Mouse (Mus musculus): ENCODE results near the gene Ifit3b. TPM values are rescaled to one million over a fixed set of nuclear protein-coding genes. Genes with fewer than 3 reads are reported as not detected.
"Not testable (repeated sequence)": the region's sequence is repeated elsewhere in the genome, so short reads cannot be mapped to it uniquely, and the experiment has no call there.

Ifit3b gene
- total and polyA plus RNA-seq, 3 experiments, result 0.90 to 1.4 (median 1.2) TPM

DNA sequence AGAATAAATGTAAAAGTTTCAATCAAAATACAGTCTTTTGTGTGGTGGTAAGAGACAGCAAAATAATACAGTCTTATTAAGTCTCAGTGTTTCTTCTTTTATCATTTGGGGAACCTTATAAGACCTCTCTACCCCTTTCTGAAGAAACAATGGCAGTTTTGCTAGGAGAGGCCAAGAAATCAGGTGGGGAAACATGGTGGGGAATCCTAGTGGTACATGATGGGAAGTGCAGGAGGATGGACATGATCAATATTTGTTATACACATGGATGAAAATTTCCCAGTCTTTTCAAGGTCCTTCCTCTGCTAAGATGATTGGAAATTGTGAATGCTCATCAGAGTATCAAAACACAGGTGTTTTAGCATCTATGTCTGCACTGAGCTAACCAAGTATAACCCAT is 18.8 kb upstream of the Ifit3b start:
- H3K4me1 ChIP-seq (ENCODE audit: control insufficient read depth, insufficient read depth, low read length), result peaks cover 6% of the 10 kb centered on the region
- peaks cover 3% of the 10 kb centered on the region for H3K36me3 ChIP-seq (ENCODE audit: control insufficient read depth, insufficient read depth, low read length)

DNA sequence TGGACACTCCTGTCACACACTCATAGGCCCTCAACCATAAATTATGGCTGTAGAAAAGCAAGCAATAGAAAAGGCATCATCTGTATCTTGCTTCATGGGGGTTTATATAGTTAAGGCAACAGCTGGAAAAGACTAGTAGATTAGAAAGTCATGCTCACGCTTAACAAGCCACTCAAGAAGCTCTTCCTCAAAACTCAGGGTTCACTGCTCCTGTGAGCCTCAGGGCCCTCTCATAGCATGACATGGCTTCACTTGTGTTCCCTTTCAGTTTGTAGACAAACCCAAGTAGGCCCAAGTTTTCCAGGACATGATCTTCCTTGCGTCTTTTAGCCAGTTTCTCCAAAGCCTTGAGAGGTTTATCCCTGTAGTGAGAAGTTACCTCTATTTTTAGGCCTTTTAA is 14.3 kb upstream of the Ifit3b start:
- no peak overlapping the region for H3K27ac ChIP-seq
- no peak for DNase-seq

More for the DNA sequence above, 18.8 kb upstream of the Ifit3b start:
- Histone ChIP-seq H3K9ac (ENCODE audit: low read depth, low read length) (no peak overlapping the region), H3K27ac (no peak overlapping the region), H3K27me3 (ENCODE audit: control insufficient read depth, insufficient read depth, low read length) (no peaks in the 10 kb centered on the region), H3K79me2 (replicated peaks; ENCODE audit: control insufficient read depth, insufficient read depth, low read length) (no peaks in the 10 kb centered on the region), H3K4me3 (no peak overlapping the region)
- DNase-seq, result no peak
- TF ChIP-seq EP300 (IDR thresholded peaks at IDR 0.05; ENCODE audit: insufficient read depth, low read depth, low read length) (no peak), CTCF (IDR thresholded peaks at IDR 0.05) (peak; percentile 52)
- intact Hi-C loops (cut with DNase I), result loop anchor here (2.0 to 5.0 kb wide), 2 partner anchors 18 to 48 kb away; partner anchors contain the start of gene Ifit3b

DNA sequence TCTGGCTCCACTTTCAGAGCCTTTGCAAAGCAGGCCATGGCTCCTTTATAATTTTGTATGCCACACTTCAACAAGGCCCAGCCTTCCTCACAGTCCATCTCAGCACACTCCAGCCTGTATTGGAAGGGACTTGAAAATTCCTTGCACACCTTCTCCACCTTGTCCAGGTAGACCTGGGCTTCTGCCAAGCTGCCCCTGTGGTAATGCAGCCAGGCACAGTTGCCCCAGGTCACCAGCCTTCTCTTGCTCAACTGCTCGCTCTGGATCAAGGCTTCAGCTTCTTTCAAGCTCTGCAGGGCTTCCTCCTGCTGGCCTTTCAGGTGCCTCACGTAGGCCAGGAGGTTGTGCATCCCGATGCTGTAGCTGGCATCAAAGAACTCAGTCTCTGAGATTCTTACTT is 13.2 kb upstream of the Ifit3b start:
- 87% methylated on average over 3 of the region's 3 CpGs for WGBS
- H3K4me3 ChIP-seq; intact Hi-C loops (cut with DNase I); H3K36me3 ChIP-seq (ENCODE audit: control insufficient read depth, insufficient read depth, low read length); DNase-seq; H3K27me3 ChIP-seq (ENCODE audit: control insufficient read depth, insufficient read depth, low read length); H3K79me2 ChIP-seq (replicated peaks; ENCODE audit: control insufficient read depth, insufficient read depth, low read length); H3K9ac ChIP-seq (ENCODE audit: low read depth, low read length); H3K27ac ChIP-seq; H3K4me1 ChIP-seq (ENCODE audit: control insufficient read depth, insufficient read depth, low read length): not testable (repeated sequence)

More for the DNA sequence above, 14.3 kb upstream of the Ifit3b start:
- TF ChIP-seq POLR2A (IDR thresholded peaks at IDR 0.05; ENCODE audit: insufficient read depth, low read depth, low read length), result no peak
- no peak for TF ChIP-seq EP300 (IDR thresholded peaks at IDR 0.05; ENCODE audit: insufficient read depth, low read depth, low read length)
- TF ChIP-seq CTCF (IDR thresholded peaks at IDR 0.05), result no peak
- WGBS, result 92% methylated on average over 2 of the region's 2 CpGs
- Histone ChIP-seq H3K36me3 (ENCODE audit: control insufficient read depth, insufficient read depth, low read length) (peaks cover 2% of the 10 kb centered on the region), H3K4me3 (no peak overlapping the region), H3K79me2 (replicated peaks; ENCODE audit: control insufficient read depth, insufficient read depth, low read length) (no peaks in the 10 kb centered on the region), H3K4me1 (ENCODE audit: control insufficient read depth, insufficient read depth, low read length) (peaks cover 2% of the 10 kb centered on the region), H3K9ac (ENCODE audit: low read depth, low read length) (no peak overlapping the region), H3K27me3 (ENCODE audit: control insufficient read depth, insufficient read depth, low read length) (no peaks in the 10 kb centered on the region; the same call in 1 of the 2 replicates)
- intact Hi-C loops (cut with DNase I), result no loop called here

DNA sequence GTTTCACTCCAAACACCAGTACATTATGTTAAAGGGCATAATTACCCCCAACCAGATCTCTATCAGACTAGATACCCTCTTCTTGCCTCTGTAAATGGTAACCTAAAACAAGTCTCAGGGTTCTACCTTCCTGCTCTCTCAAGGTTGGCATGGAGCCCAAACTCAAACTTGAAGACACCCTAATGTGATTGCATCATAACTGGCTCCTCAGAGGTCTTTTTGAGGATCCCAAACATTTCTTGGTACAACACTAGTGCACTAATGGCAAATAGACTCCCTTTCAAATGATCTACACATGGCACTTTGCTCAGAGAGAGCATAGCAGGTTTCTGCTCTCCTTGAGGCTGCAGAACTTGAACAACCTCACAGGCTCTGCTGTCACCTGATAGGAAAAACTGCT is 11.0 kb upstream of the Ifit3b start:
- Histone ChIP-seq H3K79me2 (replicated peaks; ENCODE audit: control insufficient read depth, insufficient read depth, low read length) (no peaks in the 10 kb centered on the region), H3K9ac (ENCODE audit: low read depth, low read length) (no peak overlapping the region), H3K4me1 (ENCODE audit: control insufficient read depth, insufficient read depth, low read length) (peaks cover 2% of the 10 kb centered on the region), H3K36me3 (ENCODE audit: control insufficient read depth, insufficient read depth, low read length) (no peaks in the 10 kb centered on the region), H3K27ac (no peak overlapping the region), H3K4me3 (no peak overlapping the region), H3K27me3 (ENCODE audit: control insufficient read depth, insufficient read depth, low read length) (no peaks in the 10 kb centered on the region; the same call in 1 of the 2 replicates)
- intact Hi-C loops (cut with DNase I), result no loop called here
- no peak for DNase-seq
- TF ChIP-seq CTCF (IDR thresholded peaks at IDR 0.05), result no peak
- TF ChIP-seq EP300 (IDR thresholded peaks at IDR 0.05; ENCODE audit: insufficient read depth, low read depth, low read length), result no peak
- TF ChIP-seq POLR2A (IDR thresholded peaks at IDR 0.05; ENCODE audit: insufficient read depth, low read depth, low read length), result no peak

DNA sequence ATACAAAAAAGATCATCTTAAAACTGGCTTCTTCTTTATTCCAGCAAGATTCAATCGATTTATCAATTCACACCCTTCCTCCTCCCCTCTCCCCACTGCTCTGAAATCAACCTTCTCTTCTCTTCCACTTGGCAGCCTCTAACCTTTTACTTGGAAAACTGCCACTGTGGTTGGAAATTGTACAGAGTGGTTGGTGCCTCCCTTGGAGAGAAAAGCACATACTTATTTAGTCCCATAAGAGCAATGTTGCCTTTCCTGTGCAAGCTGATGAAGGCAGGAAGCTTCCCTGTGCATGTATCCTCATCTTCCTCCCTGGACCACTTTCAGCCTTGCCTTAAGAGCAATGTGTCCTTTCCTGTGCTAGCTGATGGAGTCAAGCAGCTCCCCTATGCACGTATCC is 9.4 kb upstream of the Ifit3b start:
- H3K36me3 ChIP-seq (ENCODE audit: control insufficient read depth, insufficient read depth, low read length), result no peaks in the 10 kb centered on the region
- H3K27ac ChIP-seq, result no peak overlapping the region
- H3K4me1 ChIP-seq (ENCODE audit: control insufficient read depth, insufficient read depth, low read length), result peaks cover 4% of the 10 kb centered on the region
- no peak overlapping the region for H3K4me3 ChIP-seq
- H3K79me2 ChIP-seq (replicated peaks; ENCODE audit: control insufficient read depth, insufficient read depth, low read length), result no peaks in the 10 kb centered on the region
- no peak for TF ChIP-seq EP300 (IDR thresholded peaks at IDR 0.05; ENCODE audit: insufficient read depth, low read depth, low read length)
- TF ChIP-seq CTCF (IDR thresholded peaks at IDR 0.05), result no peak
- no peak for TF ChIP-seq POLR2A (IDR thresholded peaks at IDR 0.05; ENCODE audit: insufficient read depth, low read depth, low read length)
- H3K27me3 ChIP-seq (ENCODE audit: control insufficient read depth, insufficient read depth, low read length), result no peaks in the 10 kb centered on the region; the same call in 1 of the 2 replicates
- WGBS, result 32% methylated on average over 2 of the region's 2 CpGs
- H3K9ac ChIP-seq (ENCODE audit: low read depth, low read length), result no peak overlapping the region
- intact Hi-C loops (cut with DNase I), result no loop called here
- peak; percentile 34 to 57 for DNase-seq

DNA sequence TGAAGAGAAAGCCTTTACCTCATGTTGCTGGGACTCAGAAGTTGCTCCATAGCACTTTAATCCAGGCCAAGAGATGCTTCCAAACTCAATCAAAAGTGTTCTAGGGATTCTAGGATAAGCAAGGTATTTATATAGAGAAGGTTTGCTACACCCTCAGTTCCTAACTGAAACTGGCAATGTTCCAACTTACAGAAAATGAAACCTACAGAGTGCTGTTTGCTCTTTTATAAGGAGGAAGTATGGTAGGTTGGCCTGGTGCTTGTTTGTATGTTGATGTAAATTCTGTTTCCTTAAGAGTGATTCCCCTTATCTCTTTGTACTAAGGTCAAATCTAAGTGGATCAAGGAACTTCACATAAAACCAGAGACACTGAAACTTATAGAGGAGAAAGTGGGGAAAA is 8.5 kb upstream of the Ifit3b start:
- DNase-seq; H3K4me3 ChIP-seq; H3K27ac ChIP-seq; intact Hi-C loops (cut with DNase I); H3K4me1 ChIP-seq (ENCODE audit: control insufficient read depth, insufficient read depth, low read length); H3K9ac ChIP-seq (ENCODE audit: low read depth, low read length); H3K36me3 ChIP-seq (ENCODE audit: control insufficient read depth, insufficient read depth, low read length); H3K79me2 ChIP-seq (replicated peaks; ENCODE audit: control insufficient read depth, insufficient read depth, low read length); H3K27me3 ChIP-seq (ENCODE audit: control insufficient read depth, insufficient read depth, low read length): not testable (repeated sequence)

DNA sequence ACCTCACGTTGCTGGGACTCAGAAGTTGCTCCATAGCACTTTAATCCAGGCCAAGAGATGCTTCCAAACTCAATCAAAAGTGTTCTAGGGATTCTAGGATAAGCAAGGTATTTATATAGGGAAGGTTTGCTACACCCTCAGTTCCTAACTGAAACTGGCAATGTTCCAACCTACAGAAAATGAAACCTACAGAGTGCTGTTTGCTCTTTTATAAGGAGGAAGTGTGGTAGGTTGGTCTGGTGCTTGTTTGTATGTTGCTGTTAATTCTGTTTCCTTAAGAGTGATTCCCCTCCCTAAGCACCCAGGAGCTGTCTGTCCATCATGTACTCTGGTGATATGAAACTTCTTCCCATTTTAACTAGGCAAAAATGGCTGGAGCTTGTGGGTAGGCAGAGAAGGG is 5.9 kb upstream of the Ifit3b start, which contains the start of gene Ifit1bl1:
Gene Ifit1bl1 (minus strand): TSS at position 69 of the 400 bp plus-strand sequence.
- H3K4me3 ChIP-seq; H3K27ac ChIP-seq; DNase-seq; H3K4me1 ChIP-seq (ENCODE audit: control insufficient read depth, insufficient read depth, low read length); H3K9ac ChIP-seq (ENCODE audit: low read depth, low read length); H3K27me3 ChIP-seq (ENCODE audit: control insufficient read depth, insufficient read depth, low read length); H3K79me2 ChIP-seq (replicated peaks; ENCODE audit: control insufficient read depth, insufficient read depth, low read length); H3K36me3 ChIP-seq (ENCODE audit: control insufficient read depth, insufficient read depth, low read length); intact Hi-C loops (cut with DNase I): not testable (repeated sequence)
- 75% methylated on average over 1 of the region's 1 CpGs for WGBS

All from heart, adult 2 months (tissue).